Mouse (Mus musculus) testis, adult 2 months (tissue): ENCODE results near the gene 1700113H08Rik. TPM values are rescaled to one million over a fixed set of nuclear protein-coding genes. Genes with fewer than 3 reads are reported as not detected.

Experiments used
- H3K27ac ChIP-seq: fragments of 200-500 bp; 2 replicates; pipeline ENCODE4 v1.5.1; 2012; ENCODE audit warnings: low read depth, low read length; ENCODE audit not compliant: control insufficient read depth, insufficient read depth
- H3K27me3 ChIP-seq: fragments of 200-500 bp; 2 replicates; pipeline ENCODE4 v1.6.1; 2012; ENCODE audit warnings: mild to moderate bottlenecking, low read length, moderate library complexity; ENCODE audit not compliant: control insufficient read depth, insufficient read depth
- H3K36me3 ChIP-seq: fragments of 200-500 bp; 2 replicates; pipeline ENCODE4 v1.6.1; 2012; ENCODE audit warnings: mild to moderate bottlenecking, low read length; ENCODE audit not compliant: control insufficient read depth, insufficient read depth
- H3K4me1 ChIP-seq: fragments of 200-500 bp; 2 replicates; pipeline ENCODE4 v1.6.1; 2012; ENCODE audit warnings: low read length; ENCODE audit not compliant: control insufficient read depth, insufficient read depth
- H3K4me3 ChIP-seq: fragments of 200-500 bp; 2 replicates; pipeline ENCODE4 v1.5.1; 2012; ENCODE audit warnings: low read depth, mild to moderate bottlenecking, low read length, moderate library complexity, mixed read lengths; ENCODE audit not compliant: control insufficient read depth
- CTCF ChIP-seq: fragments of 200-500 bp; IDR thresholded peaks from 2 replicates; pipeline ENCODE4 v1.5.1; 2012; ENCODE audit warnings: low read depth, mild to moderate bottlenecking, inconsistent platforms, low read length, moderate library complexity; ENCODE audit not compliant: control insufficient read depth, insufficient read depth, insufficient replicate concordance
- POLR2A ChIP-seq: fragments of 200-500 bp; IDR thresholded peaks from 2 replicates; pipeline ENCODE4 v1.6.1; 2012; ENCODE audit warnings: low read depth, mild to moderate bottlenecking, inconsistent platforms, low read length, moderate library complexity; ENCODE audit not compliant: control insufficient read depth
- polyA plus RNA-seq: library from polyadenylated mRNA; depleted of rRNA; stranded (reverse); fragments of >200 nt; gene quantifications from 2 replicates; pipeline ENCODE4 v1.2.3, GENCODE M21; 2012

1700113H08Rik gene
- polyA plus RNA-seq, 1 experiment = 201 TPM

GRCm38 (mm10) chr10:87084236-87084635, 26.4 kb downstream of the 1700113H08Rik start:
- Histone ChIP-seq H3K4me1 (no peaks in the 10 kb centered on the region), H3K4me3 (no peak overlapping the region), H3K36me3 (no peaks in the 10 kb centered on the region), H3K27ac (no peak overlapping the region), H3K27me3 (no peaks in the 10 kb centered on the region)
- TF ChIP-seq POLR2A = no peak
- no peak for TF ChIP-seq CTCF

DNA sequence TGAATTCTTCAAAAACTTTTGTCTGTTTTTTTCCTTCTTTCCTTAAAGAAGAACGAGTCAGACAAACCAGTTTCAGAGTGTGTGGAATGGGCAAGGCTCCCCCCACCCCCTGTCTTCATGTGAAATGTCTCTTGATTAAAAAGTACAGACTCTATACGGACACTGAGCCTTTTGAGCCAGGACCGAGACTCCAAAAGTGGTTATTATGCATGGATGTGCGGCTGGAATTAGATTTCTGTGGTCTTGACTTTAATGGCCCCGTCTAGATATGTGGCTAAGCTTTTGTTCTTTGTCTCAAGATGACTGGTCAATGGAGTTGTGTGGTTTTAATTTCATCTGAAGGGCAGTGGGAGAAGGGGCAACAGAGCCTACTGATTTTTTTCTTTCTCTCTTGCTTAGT, 29.8 kb downstream of the 1700113H08Rik start:
- H3K4me3 ChIP-seq = no peak overlapping the region
- no peaks in the 10 kb centered on the region for H3K36me3 ChIP-seq
- no peak for TF ChIP-seq POLR2A
- TF ChIP-seq CTCF = no peak
- H3K27me3 ChIP-seq = no peaks in the 10 kb centered on the region
- H3K4me1 ChIP-seq = no peaks in the 10 kb centered on the region
- no peak overlapping the region for H3K27ac ChIP-seq

GRCm38 (mm10) chr10:87094249-87094648, 36.4 kb downstream of the 1700113H08Rik start:
- TF ChIP-seq CTCF (no peak), POLR2A (no peak)
- H3K27ac ChIP-seq = no peak overlapping the region
- H3K4me1 ChIP-seq = no peaks in the 10 kb centered on the region
- H3K27me3 ChIP-seq = no peaks in the 10 kb centered on the region
- H3K36me3 ChIP-seq = no peaks in the 10 kb centered on the region
- H3K4me3 ChIP-seq = peak overlapping the region; percentile 20; the same call in 1 of the 2 replicates

DNA sequence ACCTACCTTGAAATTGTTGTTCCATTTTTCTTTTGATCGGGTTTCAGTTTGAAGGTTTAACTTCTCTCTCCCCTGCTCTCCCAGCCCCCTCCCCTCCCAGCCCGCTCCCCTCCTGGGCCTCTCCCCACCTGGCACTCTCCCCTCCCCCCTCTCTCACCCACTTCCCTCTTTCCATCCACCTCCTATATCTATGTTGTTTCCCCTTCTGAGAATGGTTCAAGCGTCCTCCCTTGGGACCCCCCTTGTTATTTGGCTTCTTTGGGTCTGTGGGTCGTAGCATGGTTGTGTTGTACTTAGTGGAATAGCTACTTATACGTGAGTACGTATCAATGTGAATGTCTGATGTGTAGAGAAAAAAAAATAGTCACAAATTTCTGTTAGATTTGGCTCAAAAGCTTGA, 40.9 kb downstream of the 1700113H08Rik start:
- H3K4me3 ChIP-seq = no peak overlapping the region
- H3K4me1 ChIP-seq = no peaks in the 10 kb centered on the region
- TF ChIP-seq POLR2A (no peak), CTCF (no peak)
- H3K27ac ChIP-seq = no peak overlapping the region
- no peaks in the 10 kb centered on the region for H3K27me3 ChIP-seq
- H3K36me3 ChIP-seq = no peaks in the 10 kb centered on the region

GRCm38 (mm10) chr10:87100668-87101067, 42.8 kb downstream of the 1700113H08Rik start:
- no peak overlapping the region for H3K27ac ChIP-seq
- no peaks in the 10 kb centered on the region for H3K36me3 ChIP-seq
- H3K4me1 ChIP-seq = no peaks in the 10 kb centered on the region
- no peak for TF ChIP-seq POLR2A
- TF ChIP-seq CTCF = no peak
- no peak overlapping the region for H3K4me3 ChIP-seq
- H3K27me3 ChIP-seq = no peaks in the 10 kb centered on the region

DNA sequence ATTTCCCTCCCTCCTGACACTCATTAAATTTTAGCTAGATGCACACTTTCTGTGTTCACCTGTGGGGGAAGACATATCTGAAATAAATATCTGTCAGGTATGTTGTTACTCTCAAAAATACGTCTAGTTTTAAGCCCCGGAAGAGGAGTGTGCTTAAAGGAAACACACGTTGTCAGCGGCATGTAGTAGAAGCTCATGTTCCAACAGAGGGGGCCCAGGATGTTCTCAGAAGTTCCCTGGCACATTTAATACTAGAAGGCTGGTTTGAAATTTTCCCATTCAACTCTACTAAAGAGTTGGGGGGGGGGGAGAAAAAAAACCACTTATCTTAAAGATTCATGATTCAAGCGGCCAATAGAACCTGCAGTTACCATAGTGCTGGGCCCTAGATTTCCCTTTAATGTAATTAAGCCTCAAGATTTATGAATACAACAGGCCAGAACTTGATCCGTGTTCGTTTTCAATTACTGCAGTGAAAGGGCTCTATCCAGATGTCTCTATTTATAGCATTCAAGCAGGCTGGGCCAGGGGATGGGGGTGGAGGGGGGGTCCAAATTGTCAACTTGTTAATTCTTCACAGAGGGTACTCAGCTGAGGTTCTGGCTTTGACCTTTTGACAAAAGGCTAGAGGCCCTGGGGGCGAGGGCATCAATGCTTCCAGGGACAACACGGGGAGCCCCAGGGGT, 43.6 kb downstream of the 1700113H08Rik start:
- Histone ChIP-seq H3K4me1 (no peaks in the 10 kb centered on the region), H3K27me3 (no peaks in the 10 kb centered on the region), H3K27ac (no peak overlapping the region), H3K36me3 (no peaks in the 10 kb centered on the region), H3K4me3 (no peak overlapping the region)
- no peak for TF ChIP-seq CTCF
- no peak for TF ChIP-seq POLR2A

DNA sequence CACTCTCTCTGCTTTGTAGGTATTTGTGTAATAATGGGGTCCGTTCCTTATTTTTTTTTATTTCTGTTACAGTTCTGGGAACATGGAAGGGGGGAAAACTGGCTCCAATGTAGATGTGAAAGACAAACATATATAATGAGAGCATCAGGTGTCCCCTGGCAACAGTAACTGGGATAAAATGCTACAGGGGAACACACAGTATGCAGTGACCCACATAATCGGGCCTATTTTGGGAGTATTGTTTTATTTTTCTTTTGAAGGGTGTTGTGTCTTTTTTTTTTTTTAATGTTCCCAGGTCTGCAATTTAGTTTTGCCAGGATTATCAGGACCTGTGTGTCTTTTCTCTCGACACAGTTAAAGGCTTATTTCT, 44.1 kb downstream of the 1700113H08Rik start:
- TF ChIP-seq POLR2A (no peak), CTCF (no peak)
- Histone ChIP-seq H3K27ac (no peak overlapping the region), H3K36me3 (no peaks in the 10 kb centered on the region), H3K4me1 (no peaks in the 10 kb centered on the region), H3K27me3 (no peaks in the 10 kb centered on the region), H3K4me3 (no peak overlapping the region)

- no peaks in the 10 kb centered on the region for H3K36me3 ChIP-seq
- H3K4me3 ChIP-seq = no peak overlapping the region
- no peaks in the 10 kb centered on the region for H3K4me1 ChIP-seq
- H3K27ac ChIP-seq = no peak overlapping the region
- H3K27me3 ChIP-seq = no peaks in the 10 kb centered on the region
- TF ChIP-seq CTCF (no peak), POLR2A (no peak)
Measured at GRCm38 (mm10) chr10:87102455-87102854, 44.6 kb downstream of the 1700113H08Rik start.
